Mouse (Mus musculus): ENCODE measurements around the gene Vwa8. TPM values are rescaled to one million over a fixed set of nuclear protein-coding genes. Genes with fewer than 3 reads are reported as not detected.

The Vwa8 gene
- polyA plus RNA-seq, 2 experiments = 6.4 to 8.3 TPM

DNA sequence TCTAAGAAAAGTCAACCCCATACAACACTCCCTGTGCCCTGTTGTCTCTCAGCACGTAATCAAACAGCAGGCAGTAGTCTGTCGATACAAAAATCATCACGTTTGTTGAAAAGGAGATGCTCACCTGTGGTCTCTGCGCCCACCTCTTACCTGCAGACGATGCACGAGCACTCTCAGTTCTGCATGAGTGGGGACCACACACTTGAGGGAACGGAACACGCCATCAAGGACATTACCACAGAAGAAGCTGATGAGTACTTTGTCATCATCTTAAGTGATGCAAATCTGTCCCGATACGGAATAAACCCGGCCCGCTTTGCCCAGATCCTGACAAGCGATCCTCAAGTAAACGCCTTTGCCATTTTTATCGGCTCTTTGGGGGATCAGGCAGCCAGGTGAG is 349.2 kb downstream of the Vwa8 start:
- Histone ChIP-seq H3K4me3 (ENCODE audit: insufficient read depth in 1 of 2, low read depth in 2 of 2, low read length in 2 of 2) (no peak overlapping the region), H3K9me3 (ENCODE audit: control insufficient read depth, low read length) (no peaks in the 10 kb centered on the region), H3K4me2 (ENCODE audit: low read depth) (no peak overlapping the region), H3K27me3 (ENCODE audit: control insufficient read depth, insufficient read depth, low read length) (no peaks in the 10 kb centered on the region), H3K36me3 (replicated peaks; ENCODE audit: control insufficient read depth, insufficient read depth, low read depth) (no peaks in the 10 kb centered on the region), H3K4me1 (replicated peaks; ENCODE audit: control insufficient read depth in 2 of 2, insufficient read depth in 2 of 2, low read length in 1 of 2) (no peaks in the 10 kb centered on the region), H3K27ac (no peak overlapping the region), H3K9ac (replicated peaks) (no peak overlapping the region)
- ATAC-seq (ENCODE audit: insufficient read depth) (no peak), DNase-seq (ENCODE audit: low read depth in 3 of 3, low spot score in 3 of 3) (no peak)
- 82% methylated on average over 15 of the region's 15 CpGs for WGBS (ENCODE audit: insufficient replicate concordance)
- TF ChIP-seq CTCF (IDR thresholded peaks at IDR 0.05; ENCODE audit: low read depth) (no peak), EP300 (IDR thresholded peaks at IDR 0.05; ENCODE audit: low read depth) (no peak)

DNA sequence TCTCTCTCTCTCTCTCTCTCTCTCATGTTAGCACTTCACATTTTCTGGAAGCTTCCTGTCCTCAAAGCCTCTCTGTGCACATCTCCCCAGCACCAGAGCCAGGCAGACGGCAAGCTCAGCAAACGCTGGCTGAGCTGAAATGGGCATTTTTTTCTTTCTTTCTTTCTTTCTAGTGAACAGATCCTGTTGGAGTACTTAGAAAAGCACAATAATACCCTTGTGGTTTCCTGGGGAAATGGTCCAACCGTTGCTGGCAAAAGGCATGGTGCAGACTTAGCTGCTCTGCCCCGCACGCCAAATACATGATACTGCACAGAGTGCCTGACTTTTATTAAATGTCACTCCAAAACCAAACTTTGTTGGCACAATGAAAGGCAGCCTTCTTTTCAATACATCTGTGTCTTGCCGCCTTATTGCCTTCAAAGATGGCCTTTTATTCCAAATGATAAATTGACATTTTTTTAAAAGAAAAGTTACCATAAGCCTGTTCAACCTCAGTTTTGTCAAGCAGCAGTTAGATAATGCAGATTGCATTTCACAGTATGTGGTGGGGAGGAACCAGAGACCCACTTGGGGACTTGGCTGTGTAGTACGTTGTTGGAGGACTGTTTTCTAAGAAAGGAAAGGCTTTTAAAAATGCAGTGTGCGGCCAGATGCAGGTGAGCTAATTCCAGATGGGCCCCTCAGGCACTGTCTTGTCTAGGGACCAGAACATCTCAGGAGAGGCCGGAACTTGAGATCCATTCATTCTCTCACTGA is 351.5 kb downstream of the Vwa8 start:
- Histone ChIP-seq H3K9ac (replicated peaks) (no peak overlapping the region), H3K36me3 (replicated peaks; ENCODE audit: control insufficient read depth, insufficient read depth, low read depth) (no peaks in the 10 kb centered on the region), H3K9me3 (ENCODE audit: control insufficient read depth, low read length) (no peaks in the 10 kb centered on the region), H3K4me3 (ENCODE audit: insufficient read depth in 1 of 2, low read depth in 2 of 2, low read length in 2 of 2) (no peak overlapping the region), H3K4me1 (replicated peaks; ENCODE audit: control insufficient read depth in 2 of 2, insufficient read depth in 2 of 2, low read length in 1 of 2) (no peaks in the 10 kb centered on the region), H3K27me3 (ENCODE audit: control insufficient read depth, insufficient read depth, low read length) (no peaks in the 10 kb centered on the region), H3K27ac (no peak overlapping the region), H3K4me2 (ENCODE audit: low read depth) (no peak overlapping the region)
- DNase-seq (ENCODE audit: low read depth in 3 of 3, low spot score in 3 of 3) (no peak), ATAC-seq (ENCODE audit: insufficient read depth) (no peak)
- WGBS (ENCODE audit: insufficient replicate concordance) = 24% methylated on average over 9 of the region's 9 CpGs
- TF ChIP-seq EP300 (IDR thresholded peaks at IDR 0.05; ENCODE audit: low read depth) (no peak), CTCF (IDR thresholded peaks at IDR 0.05; ENCODE audit: low read depth) (no peak)

DNA sequence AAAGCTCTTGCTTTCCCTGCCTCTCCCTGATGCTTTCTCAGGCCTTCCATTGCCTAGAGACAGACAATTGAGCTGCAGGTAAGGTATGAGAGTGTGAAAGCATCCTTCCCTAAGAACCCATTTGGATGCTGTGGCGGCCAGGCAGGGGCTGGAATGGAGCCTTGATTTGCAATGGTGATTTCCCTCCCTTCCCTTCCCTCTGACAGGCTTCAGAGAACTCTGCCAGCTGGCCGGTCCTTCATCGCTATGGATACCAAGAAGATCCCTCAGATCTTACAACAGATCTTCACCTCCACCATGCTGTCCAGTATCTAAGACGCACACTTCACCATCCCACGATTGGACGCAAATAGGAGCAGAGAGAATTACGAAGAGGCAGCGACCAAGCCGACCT is 352.0 kb downstream of the Vwa8 start:
- TF ChIP-seq EP300 (IDR thresholded peaks at IDR 0.05; ENCODE audit: low read depth) = no peak
- TF ChIP-seq CTCF (IDR thresholded peaks at IDR 0.05; ENCODE audit: low read depth) = no peak
- H3K27me3 ChIP-seq (ENCODE audit: control insufficient read depth, insufficient read depth, low read length) = no peaks in the 10 kb centered on the region
- 73% methylated on average over 9 of the region's 9 CpGs for WGBS (ENCODE audit: insufficient replicate concordance)
- no peak overlapping the region for H3K4me2 ChIP-seq (ENCODE audit: low read depth)
- H3K9me3 ChIP-seq (ENCODE audit: control insufficient read depth, low read length) = no peaks in the 10 kb centered on the region
- no peak for DNase-seq (ENCODE audit: low read depth in 3 of 3, low spot score in 3 of 3)
- no peak overlapping the region for H3K9ac ChIP-seq (replicated peaks)
- no peak overlapping the region for H3K27ac ChIP-seq
- H3K4me3 ChIP-seq (ENCODE audit: insufficient read depth in 1 of 2, low read depth in 2 of 2, low read length in 2 of 2) = no peak overlapping the region
- H3K36me3 ChIP-seq (replicated peaks; ENCODE audit: control insufficient read depth, insufficient read depth, low read depth) = no peaks in the 10 kb centered on the region
- ATAC-seq (ENCODE audit: insufficient read depth) = no peak
- no peaks in the 10 kb centered on the region for H3K4me1 ChIP-seq (replicated peaks; ENCODE audit: control insufficient read depth in 2 of 2, insufficient read depth in 2 of 2, low read length in 1 of 2)

DNA sequence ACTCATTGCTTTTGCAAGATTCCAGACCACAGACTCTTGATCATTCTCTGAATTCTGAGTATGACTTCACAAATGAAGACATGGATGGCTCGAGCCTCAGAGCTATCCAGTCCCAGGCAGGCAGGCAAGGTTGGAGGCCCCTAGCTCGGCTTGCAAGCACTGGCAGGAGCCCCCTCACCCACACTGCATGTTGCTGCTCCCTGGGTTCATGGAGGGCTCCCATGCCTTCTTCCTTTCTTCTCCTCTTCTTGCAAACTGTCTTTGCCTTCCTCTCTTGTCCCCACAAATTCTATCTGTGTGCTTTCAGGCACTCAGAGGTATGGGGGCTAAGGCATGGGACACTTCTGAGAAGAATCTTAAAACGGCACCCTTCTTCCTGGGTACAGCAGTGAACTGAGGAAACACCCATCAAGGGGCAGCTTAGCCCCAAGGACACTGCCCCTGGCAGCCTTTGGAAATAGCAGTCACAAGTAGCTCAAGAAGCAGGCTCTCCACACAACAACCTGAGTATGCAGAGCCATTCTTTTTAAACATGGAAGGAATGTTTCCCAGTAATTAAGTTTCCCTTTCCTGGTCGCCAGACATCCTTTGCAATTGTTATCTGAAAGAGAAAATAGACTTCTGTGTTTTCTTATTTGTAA is 354.0 kb downstream of the Vwa8 start:
- no peaks in the 10 kb centered on the region for H3K27me3 ChIP-seq (ENCODE audit: control insufficient read depth, insufficient read depth, low read length)
- no peaks in the 10 kb centered on the region for H3K9me3 ChIP-seq (ENCODE audit: control insufficient read depth, low read length)
- no peak for TF ChIP-seq CTCF (IDR thresholded peaks at IDR 0.05; ENCODE audit: low read depth)
- TF ChIP-seq EP300 (IDR thresholded peaks at IDR 0.05; ENCODE audit: low read depth) = no peak
- H3K4me3 ChIP-seq (ENCODE audit: insufficient read depth in 1 of 2, low read depth in 2 of 2, low read length in 2 of 2) = no peak overlapping the region
- no peaks in the 10 kb centered on the region for H3K36me3 ChIP-seq (replicated peaks; ENCODE audit: control insufficient read depth, insufficient read depth, low read depth)
- H3K4me1 ChIP-seq (replicated peaks; ENCODE audit: control insufficient read depth in 2 of 2, insufficient read depth in 2 of 2, low read length in 1 of 2) = no peaks in the 10 kb centered on the region
- DNase-seq (ENCODE audit: low read depth in 3 of 3, low spot score in 3 of 3) (no peak), ATAC-seq (ENCODE audit: insufficient read depth) (no peak)
- no peak overlapping the region for H3K9ac ChIP-seq (replicated peaks)
- no peak overlapping the region for H3K27ac ChIP-seq
- 39% methylated on average over 4 of the region's 4 CpGs for WGBS (ENCODE audit: insufficient replicate concordance)
- H3K4me2 ChIP-seq (ENCODE audit: low read depth) = no peak overlapping the region

DNA sequence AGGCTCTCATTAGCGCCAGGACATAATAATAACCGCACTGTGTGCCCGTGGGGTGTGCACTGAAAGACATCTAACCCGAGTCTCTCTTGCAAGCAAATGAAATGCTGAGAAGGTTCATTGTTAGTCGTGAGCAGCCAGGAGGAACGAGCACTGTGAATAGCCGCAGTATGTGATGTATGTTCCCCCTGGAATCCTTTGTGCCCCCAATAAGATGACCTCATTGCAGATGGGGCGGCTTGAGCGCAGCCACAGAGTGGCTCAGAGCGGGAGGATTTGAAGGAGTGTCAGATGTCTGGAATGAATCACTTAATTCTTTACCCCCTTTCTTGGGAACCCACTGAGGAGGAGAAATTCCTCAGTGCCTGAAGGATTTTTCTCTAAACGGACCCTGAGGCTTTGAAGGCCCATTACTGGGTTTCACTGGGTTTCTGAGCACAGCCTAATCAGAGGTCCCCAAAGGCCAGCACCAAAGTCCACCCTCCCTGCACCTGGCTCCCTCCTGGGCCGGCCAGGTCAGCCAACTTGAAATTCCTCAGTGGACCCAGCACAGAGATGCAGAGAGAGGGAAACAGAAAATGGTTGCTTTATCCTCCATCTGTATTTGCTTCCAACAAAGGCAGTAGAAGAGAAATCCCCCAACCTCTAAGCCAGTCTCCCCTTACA is 354.8 kb downstream of the Vwa8 start:
- TF ChIP-seq EP300 (IDR thresholded peaks at IDR 0.05; ENCODE audit: low read depth) (no peak), CTCF (IDR thresholded peaks at IDR 0.05; ENCODE audit: low read depth) (no peak)
- Histone ChIP-seq H3K9me3 (ENCODE audit: control insufficient read depth, low read length) (no peaks in the 10 kb centered on the region), H3K27me3 (ENCODE audit: control insufficient read depth, insufficient read depth, low read length) (no peaks in the 10 kb centered on the region), H3K36me3 (replicated peaks; ENCODE audit: control insufficient read depth, insufficient read depth, low read depth) (no peaks in the 10 kb centered on the region), H3K4me1 (replicated peaks; ENCODE audit: control insufficient read depth in 2 of 2, insufficient read depth in 2 of 2, low read length in 1 of 2) (no peaks in the 10 kb centered on the region), H3K27ac (no peak overlapping the region), H3K4me3 (ENCODE audit: insufficient read depth in 1 of 2, low read depth in 2 of 2, low read length in 2 of 2) (no peak overlapping the region), H3K9ac (replicated peaks) (no peak overlapping the region), H3K4me2 (ENCODE audit: low read depth) (no peak overlapping the region)
- no peak for DNase-seq (ENCODE audit: low read depth in 3 of 3, low spot score in 3 of 3)
- no peak for ATAC-seq (ENCODE audit: insufficient read depth)
- 64% methylated on average over 12 of the region's 12 CpGs for WGBS (ENCODE audit: insufficient replicate concordance)
